Mouse (Mus musculus): ENCODE results near the gene Chst15. TPM values are rescaled to one million over a fixed set of nuclear protein-coding genes. Genes with fewer than 3 reads are reported as not detected.

Gene Chst15
- total and polyA plus RNA-seq, 2 experiments from 2014 or later: 12.8 to 19.3 TPM

DNA sequence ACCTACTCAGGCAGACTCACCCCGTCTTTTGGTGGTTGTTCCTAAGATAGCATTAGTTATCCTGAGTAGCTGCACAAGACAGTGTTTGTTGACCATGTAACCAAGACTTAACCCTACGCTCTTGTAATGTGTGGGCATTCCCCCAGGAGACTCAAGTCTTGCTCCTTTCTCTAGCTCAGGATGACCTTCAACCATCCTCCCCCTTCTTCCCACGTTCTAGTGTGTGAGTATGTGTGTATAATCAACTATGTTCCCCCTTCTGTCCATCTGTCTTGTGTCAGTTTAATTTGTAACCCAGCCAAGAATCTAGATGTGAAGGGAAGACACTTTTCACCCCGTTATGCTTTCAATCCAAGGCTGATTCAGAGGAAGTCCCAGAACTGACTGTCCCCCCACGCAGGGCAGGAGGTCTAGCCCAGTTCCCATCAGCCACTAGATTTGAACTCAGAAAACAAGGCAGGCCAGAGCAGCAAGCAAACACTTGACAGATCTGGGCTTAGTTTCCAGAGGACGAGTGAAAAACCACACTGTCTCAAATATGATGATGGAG is 9.2 kb downstream of the Chst15 start:
- WGBS: 72% methylated on average over 6 of the region's 6 CpGs
- no peak for TF ChIP-seq CTCF (IDR thresholded peaks at IDR 0.05; ENCODE audit: low read depth)
- no peak overlapping the region for H3K4me2 ChIP-seq (ENCODE audit: low read depth)

DNA sequence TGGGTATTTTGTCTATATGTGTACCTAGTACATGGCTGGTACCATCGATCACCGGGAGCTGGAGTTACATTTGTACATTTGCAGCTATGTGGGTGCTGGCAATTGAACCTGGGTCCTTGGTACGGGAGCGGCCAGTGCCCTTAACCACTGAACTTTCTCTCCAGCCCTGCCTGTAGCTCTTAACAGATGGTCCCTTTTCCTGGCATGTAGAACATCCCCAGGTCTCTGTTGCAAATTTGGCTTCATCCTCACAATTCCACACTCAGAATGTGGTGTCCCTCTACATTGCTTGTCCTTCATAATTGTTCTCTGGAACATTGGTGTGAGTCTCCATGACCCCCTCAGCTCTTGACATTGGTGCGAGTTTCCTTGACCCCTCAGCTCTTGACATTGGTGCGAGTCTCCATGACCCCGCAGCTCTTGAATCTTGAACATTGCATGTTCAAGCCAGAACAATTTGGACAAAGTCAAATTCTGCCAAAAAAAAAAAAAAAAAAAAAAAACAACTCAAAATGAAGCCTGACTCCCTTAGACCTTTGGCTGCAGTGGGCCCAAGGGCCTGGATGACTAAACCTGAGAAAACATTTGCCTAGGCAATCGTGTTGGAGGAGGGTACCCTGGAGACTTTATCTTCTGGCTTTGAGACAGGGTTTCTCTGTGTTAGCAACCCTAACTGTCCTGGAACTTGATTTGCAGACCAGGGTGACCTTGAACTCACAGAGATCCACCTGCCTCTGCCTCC is 10.2 kb downstream of the Chst15 start:
- DNase-seq (no peak), ATAC-seq (no peak)
- Histone ChIP-seq H3K4me1 (ENCODE audit: insufficient read depth) (no peaks in the 10 kb centered on the region), H3K9me3 (ENCODE audit: low read length) (no peaks in the 10 kb centered on the region), H3K9ac (no peak overlapping the region), H3K27me3 (ENCODE audit: insufficient read depth, low read length) (no peaks in the 10 kb centered on the region), H3K27ac (ENCODE audit: low read depth, low read length) (no peak overlapping the region), H3K36me3 (ENCODE audit: insufficient read depth) (no peaks in the 10 kb centered on the region), H3K4me3 (ENCODE audit: low read depth, low read length) (no peak overlapping the region), H3K4me2 (ENCODE audit: low read depth) (no peak overlapping the region)
- TF ChIP-seq CTCF (IDR thresholded peaks at IDR 0.05; ENCODE audit: low read depth): no peak
- WGBS: 96% methylated on average over 8 of the region's 8 CpGs

More for the DNA sequence above, 9.2 kb downstream of the Chst15 start:
- ATAC-seq (no peak), DNase-seq (no peak)
- Histone ChIP-seq H3K4me3 (ENCODE audit: low read depth, low read length) (no peak overlapping the region), H3K4me1 (ENCODE audit: insufficient read depth) (no peaks in the 10 kb centered on the region), H3K9me3 (ENCODE audit: low read length) (no peaks in the 10 kb centered on the region), H3K27ac (ENCODE audit: low read depth, low read length) (no peak overlapping the region), H3K27me3 (ENCODE audit: insufficient read depth, low read length) (no peaks in the 10 kb centered on the region), H3K36me3 (ENCODE audit: insufficient read depth) (no peaks in the 10 kb centered on the region), H3K9ac (no peak overlapping the region)

DNA sequence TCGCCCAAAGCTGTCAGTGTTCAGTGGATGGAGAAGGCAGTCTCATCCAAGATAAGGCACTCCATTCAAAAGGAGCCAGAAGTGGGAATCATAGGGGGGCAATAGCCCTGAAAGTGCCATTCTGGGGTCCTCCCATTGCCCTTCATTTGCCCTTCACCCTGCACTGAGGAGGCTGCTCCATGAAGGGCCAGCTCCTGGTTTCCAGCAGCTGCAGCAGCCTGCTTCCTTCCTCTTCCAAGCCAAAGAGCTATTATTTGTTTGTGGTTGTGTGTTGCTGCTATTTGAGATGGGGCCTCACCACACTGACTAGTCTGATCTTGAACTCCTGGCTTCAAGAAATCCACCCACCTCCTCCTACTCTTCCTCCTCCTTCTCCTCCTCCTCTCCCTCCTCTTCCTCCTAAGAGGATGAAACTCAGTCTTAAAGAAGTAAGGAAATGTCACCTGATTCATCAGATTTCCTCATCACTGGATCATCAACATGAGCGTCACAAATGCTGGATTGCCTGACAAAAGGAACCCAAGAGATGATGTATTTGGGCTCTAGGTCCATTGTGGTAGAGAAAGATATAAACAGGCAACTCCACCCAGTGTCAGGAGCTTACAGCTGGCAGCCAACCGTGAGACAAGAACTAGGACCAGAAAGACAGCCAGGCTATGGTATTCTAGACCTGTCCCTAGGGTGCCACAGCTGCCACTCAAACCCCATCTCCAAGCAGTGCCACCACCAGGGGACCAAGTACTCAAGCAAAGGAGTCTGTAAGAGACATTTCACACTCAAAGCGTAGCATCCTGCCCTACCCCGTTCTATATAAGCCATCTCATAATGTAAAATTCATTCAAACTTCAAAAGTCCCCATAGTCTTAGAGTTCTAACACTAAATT is 11.3 kb downstream of the Chst15 start:
- 92% methylated on average over 5 of the region's 5 CpGs for WGBS
- no peaks in the 10 kb centered on the region for H3K4me1 ChIP-seq (ENCODE audit: insufficient read depth)
- ATAC-seq (no peak), DNase-seq (no peak)
- no peaks in the 10 kb centered on the region for H3K36me3 ChIP-seq (ENCODE audit: insufficient read depth)
- TF ChIP-seq CTCF (IDR thresholded peaks at IDR 0.05; ENCODE audit: low read depth): no peak
- H3K27me3 ChIP-seq (ENCODE audit: insufficient read depth, low read length): no peaks in the 10 kb centered on the region
- no peak overlapping the region for H3K4me2 ChIP-seq (ENCODE audit: low read depth)
- no peak overlapping the region for H3K9ac ChIP-seq
- H3K9me3 ChIP-seq (ENCODE audit: low read length): no peaks in the 10 kb centered on the region
- no peak overlapping the region for H3K4me3 ChIP-seq (ENCODE audit: low read depth, low read length)
- H3K27ac ChIP-seq (ENCODE audit: low read depth, low read length): no peak overlapping the region

DNA sequence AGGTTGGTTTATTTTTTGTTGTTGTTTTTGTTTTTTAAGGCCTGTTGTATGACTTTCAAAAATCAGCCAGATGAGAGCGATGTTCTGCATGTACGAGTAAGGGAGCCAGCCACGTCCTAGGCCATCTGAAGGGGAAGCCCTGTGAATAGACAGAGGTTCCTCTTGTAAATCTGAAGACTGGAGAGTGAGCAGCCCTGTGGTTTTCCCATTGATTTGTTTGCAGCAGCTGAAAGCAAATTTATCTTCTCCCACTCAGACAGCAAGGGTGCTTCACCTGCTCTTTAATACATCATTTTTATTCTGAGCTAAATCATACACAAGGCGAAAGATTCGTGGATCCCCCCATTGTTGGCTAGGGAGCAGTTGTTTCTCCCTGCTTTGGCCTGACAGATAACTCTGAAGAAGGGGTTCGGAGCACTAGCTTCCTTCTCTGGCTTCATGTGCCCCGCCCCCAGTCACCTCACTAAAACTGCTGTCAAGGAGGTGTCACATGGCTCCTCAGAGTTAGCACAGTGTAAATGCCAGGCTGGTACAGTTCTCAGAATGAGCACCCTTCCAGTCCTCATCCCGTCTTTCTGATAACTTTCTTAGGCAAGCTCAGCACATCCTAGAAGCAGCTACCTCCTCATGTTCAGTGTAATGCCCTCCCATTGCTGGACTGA is 12.5 kb downstream of the Chst15 start:
- no peak overlapping the region for H3K27ac ChIP-seq (ENCODE audit: low read depth, low read length)
- H3K4me3 ChIP-seq (ENCODE audit: low read depth, low read length): no peak overlapping the region
- WGBS: 75% methylated on average over 8 of the region's 8 CpGs
- H3K9me3 ChIP-seq (ENCODE audit: low read length): no peaks in the 10 kb centered on the region
- H3K4me1 ChIP-seq (ENCODE audit: insufficient read depth): no peaks in the 10 kb centered on the region
- ATAC-seq (no peak), DNase-seq (no peak)
- H3K36me3 ChIP-seq (ENCODE audit: insufficient read depth): no peaks in the 10 kb centered on the region
- no peak overlapping the region for H3K4me2 ChIP-seq (ENCODE audit: low read depth)
- no peaks in the 10 kb centered on the region for H3K27me3 ChIP-seq (ENCODE audit: insufficient read depth, low read length)
- TF ChIP-seq CTCF (IDR thresholded peaks at IDR 0.05; ENCODE audit: low read depth): no peak
- no peak overlapping the region for H3K9ac ChIP-seq

DNA sequence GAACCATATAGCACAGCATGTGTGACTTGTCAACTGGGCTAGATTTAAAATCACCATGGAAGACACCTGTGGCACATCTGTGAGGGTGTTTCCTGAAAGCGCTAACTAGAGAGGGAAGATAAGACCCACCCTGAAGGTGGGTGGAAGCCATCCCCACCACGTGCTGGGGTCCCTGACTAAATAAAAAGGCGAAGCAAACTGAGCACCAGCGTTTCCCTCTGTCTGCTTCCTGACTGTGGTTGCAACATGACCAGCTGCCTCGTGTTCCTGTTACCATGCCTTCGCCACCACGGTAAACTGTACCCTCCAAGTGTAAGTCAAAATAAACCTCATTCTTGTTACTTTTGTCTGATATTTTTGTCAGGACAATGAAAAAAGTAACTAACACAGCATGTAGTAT is 13.0 kb downstream of the Chst15 start:
- WGBS: 81% methylated on average over 7 of the region's 7 CpGs
- Histone ChIP-seq H3K27ac (ENCODE audit: low read depth, low read length) (no peak overlapping the region), H3K9ac (no peak overlapping the region), H3K36me3 (ENCODE audit: insufficient read depth) (no peaks in the 10 kb centered on the region), H3K4me2 (ENCODE audit: low read depth) (no peak overlapping the region), H3K9me3 (ENCODE audit: low read length) (no peaks in the 10 kb centered on the region), H3K27me3 (ENCODE audit: insufficient read depth, low read length) (no peaks in the 10 kb centered on the region), H3K4me1 (ENCODE audit: insufficient read depth) (no peaks in the 10 kb centered on the region), H3K4me3 (ENCODE audit: low read depth, low read length) (no peak overlapping the region)
- ATAC-seq (no peak), DNase-seq (no peak)
- TF ChIP-seq CTCF (IDR thresholded peaks at IDR 0.05; ENCODE audit: low read depth): no peak

DNA sequence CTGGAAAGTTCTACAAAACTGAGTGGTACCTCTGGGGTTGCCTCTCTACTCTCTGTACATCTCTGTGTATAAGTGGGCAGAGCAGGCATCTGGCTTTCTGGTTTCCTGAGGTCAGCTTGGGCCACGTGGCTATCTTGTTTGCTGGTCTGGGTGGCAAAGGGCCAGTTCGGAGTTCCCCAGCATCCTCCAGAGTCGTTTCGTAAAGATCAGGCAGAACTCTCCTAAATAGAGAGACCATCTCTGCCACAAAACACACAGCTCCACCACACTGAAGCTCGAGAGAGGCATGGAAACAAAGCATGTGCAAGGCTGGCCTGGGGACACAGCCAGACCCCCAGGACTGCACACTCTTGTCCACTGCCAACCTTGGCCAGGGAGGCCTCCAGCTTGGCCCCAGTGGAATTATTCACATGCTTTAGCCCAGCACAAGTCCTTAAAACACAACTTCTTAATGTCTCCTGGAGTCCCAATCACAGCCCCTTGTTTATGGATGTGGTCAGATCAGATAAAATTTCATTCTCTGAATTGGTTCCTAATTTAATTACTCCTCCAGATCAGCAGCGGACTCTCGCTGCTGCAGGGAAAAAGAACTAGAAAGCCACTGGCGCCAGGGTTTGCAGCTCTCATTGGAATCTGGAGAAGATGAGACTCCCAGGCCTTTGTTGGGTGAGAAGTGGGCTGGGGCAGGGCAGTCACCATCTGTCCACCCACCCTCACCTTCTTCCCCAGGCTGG is 14.4 kb downstream of the Chst15 start:
- Histone ChIP-seq H3K4me1 (ENCODE audit: insufficient read depth) (no peaks in the 10 kb centered on the region), H3K4me3 (ENCODE audit: low read depth, low read length) (no peak overlapping the region), H3K27me3 (ENCODE audit: insufficient read depth, low read length) (no peaks in the 10 kb centered on the region), H3K9ac (no peak overlapping the region), H3K27ac (ENCODE audit: low read depth, low read length) (no peak overlapping the region), H3K9me3 (ENCODE audit: low read length) (no peaks in the 10 kb centered on the region), H3K36me3 (ENCODE audit: insufficient read depth) (no peaks in the 10 kb centered on the region), H3K4me2 (ENCODE audit: low read depth) (no peak overlapping the region)
- 78% methylated on average over 8 of the region's 8 CpGs for WGBS
- TF ChIP-seq CTCF (IDR thresholded peaks at IDR 0.05; ENCODE audit: low read depth): no peak
- ATAC-seq (no peak), DNase-seq (no peak)

Data from forebrain, postnatal 0 days (tissue).